Mouse (Mus musculus) heart, adult 8-10 months (tissue): ENCODE data around the gene Prss2. TPM values are rescaled to one million over a fixed set of nuclear protein-coding genes. Genes with fewer than 3 reads are reported as not detected.
"Not testable (repeated sequence)": the region's sequence is repeated elsewhere in the genome, so short reads cannot be mapped to it uniquely, and the experiment has no call there.

ENCODE experiments used
- DNase-seq: peaks from one replicate; pipeline ENCODE4 v3.0.0; 2022; ENCODE audit warnings: low spot score
- total RNA-seq, 4 experiments: library from RNA; stranded (reverse); gene quantifications; 2 replicates each; pipeline ENCODE4 v1.2.4; 2022

Prss2 gene
- total RNA-seq, 4 experiments from 2014 or later: not detected

DNA sequence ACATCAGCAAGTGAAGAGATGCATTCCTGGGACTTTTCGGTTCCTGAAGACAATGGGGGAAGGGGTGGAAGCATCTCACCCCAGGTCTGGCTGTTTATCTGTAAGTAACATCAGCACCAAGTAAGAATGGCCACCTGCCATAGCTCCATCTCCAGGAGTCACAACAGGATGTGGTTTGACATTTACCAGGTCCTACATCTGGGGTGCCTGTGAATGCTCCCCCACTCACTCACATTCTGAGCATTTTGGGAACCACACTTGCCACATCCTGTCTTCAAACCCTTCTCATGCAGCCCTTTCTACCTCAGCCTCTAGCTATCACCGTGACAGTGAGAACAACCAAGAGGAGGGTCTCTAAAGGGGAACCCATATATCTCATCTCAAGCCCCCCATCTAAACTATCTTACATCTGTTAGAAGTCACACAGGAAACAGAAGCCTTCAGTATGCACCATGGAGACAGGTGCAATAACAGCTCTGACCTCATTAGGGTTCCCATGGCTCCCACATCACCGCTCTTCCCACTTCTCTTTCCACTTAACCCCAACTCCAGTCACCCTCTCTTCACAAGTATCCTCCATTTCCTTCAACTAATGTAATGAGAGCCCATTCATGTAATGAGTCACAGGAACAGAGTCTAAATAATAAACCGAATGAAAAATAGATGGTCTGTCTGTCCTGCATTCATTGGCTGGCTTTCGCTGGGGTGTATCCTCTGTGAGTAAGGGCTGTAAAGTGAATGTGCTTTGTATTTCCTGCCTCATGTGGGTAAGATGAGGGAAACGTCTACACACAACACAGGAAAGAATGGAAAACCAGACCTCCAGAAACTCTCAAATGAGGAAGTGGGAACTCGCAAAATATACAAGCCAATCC lies 32.9 kb downstream of the Prss2 start:
- DNase-seq: no peak

DNA sequence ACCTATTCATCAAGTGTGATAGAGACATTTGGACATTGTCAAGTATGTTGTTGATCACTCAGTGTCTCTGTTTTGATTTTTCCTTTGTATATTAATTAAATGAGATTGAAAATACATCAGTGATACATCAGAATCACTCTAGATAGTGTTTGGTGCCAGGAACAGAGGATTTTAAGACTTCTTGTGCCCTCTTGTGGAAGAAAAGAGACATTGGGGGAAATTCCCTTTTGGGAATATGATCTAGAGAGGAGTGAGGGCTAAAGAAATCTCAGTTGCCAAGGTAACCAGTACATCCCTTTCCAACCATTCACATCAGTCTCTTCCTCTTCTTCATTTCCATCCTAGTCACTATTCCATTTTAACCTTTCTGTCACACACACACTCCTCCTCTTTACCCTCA lies 34.8 kb downstream of the Prss2 start:
- no peak for DNase-seq

DNA sequence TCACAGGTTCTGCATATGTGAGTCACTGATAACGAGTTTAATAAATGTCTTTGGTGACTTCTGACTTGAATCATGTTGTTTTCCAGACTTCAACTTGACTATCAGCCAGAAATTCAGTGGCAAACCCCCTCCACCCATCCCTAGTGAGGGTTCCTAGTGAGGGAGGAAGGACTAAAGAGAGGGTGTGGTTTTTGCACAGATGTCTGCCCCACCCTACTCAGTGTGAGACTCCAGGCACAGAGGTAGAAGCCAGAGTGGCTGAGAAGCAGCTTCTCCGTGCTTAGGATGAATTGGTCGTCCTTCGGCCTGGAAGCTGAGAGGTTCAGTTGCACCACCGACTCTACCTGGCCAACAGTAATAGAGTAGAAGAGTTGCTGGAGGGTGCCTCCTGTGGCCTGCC lies 35.9 kb downstream of the Prss2 start:
- no peak for DNase-seq

GRCm38 (mm10) chr6:41558271-41558670 lies 36.7 kb downstream of the Prss2 start:
- no peak for DNase-seq

DNA sequence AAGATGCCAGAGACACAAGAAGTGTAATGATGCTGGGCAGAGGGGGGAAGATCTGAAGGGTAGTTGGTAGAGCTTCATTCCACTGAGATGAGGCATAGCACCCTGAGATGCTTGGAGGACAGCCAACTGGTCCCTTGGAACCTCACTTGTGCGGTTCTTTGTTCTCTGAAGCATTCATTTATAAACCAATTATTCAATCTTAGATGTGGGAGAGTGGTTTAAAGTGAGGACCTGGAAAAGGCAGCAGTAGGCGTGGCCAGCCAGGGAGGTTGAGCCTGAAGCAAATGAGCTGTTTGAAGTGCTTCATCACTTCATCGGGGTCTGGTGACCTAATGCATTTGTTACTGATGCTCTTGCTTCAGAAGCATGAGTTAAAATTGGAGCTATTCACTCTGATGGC lies 37.7 kb downstream of the Prss2 start:
- DNase-seq: no peak

DNA sequence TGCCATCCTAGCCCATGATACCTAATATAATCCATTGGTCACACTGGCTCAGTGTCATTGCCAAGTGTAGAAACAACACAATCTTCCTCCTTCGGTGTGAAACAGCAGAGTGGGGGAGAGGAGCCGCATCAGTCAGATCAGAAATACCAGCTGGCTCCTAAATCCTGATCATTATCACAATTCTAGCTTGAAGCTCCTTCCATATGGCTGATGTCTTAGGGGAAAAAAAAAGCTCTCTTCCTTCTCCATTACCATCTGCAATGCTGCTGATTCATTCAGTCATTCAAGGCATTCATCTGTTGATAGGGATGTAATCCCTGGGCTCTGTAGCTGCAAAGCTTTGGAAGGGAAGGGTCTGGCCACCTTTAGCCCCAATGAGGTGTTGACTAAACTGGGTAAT lies 38.7 kb downstream of the Prss2 start:
- no peak for DNase-seq

DNA sequence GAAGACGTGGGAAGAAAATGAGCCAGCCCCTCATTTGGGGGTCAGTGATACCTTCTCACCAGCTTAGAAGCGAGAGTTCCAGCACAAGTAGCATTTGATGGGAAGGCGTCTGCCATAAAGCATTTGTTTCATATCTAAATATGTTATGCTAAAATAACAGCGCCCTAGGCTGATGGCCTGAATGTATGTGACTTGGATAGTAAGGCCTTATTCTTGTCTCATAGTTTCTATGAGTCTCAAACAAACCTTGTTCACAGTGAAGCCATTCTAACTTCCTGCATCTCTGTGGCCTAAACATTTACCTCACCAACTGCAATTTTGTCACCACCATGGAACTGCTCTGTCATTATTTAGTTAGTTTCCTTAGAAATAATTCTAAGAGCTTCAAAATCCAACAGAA lies 41.0 kb downstream of the Prss2 start:
- DNase-seq: no peak

- not testable (repeated sequence) for DNase-seq
These were observed 41.7 kb downstream of the Prss2 start for GRCm38 (mm10) chr6:41563104-41563951.

- DNase-seq: no peak
These were observed 43.7 kb downstream of the Prss2 start for GRCm38 (mm10) chr6:41565261-41565660.

DNA sequence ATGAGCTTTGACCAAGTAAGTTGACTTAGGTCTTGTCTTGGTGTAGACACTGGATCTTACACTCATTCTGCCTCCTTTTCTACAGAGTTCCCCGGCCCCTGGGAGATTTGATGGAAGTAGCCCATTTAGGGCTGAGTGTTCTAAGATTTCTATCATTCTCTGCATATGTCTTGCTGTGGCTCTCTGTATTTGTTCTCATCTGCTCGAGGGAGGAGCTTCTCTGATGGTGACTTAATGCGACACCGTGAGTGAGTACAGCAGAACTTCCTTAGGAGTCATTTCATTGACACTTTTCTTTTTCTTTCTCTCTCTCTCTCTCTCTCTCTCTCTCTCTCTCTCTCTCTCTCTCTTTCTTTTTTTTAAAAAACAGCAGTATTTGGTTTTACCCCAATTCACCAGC lies 45.4 kb downstream of the Prss2 start:
- DNase-seq: no peak

DNA sequence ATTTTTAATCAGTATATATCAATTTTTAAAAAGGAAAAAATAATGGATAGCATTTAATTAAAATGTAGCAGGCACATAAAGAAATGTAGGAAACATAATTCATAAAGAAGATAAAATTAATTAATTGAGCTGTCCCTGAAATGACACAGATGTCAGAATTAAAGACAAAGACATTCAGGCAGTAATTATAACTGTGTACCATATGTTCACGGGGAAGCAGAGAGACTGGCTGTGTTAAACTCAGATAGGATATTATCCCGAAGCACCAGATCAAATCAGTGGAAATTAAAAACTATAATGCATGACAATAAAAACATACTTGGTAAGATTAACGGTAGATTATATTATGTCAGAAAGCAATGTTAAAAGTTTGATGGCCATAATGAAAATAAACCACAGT lies 47.5 kb downstream of the Prss2 start:
- DNase-seq: no peak

Other genes with a start within 250 kb of the Prss2 start
- not detected for gene Try4, start 219.5 kb upstream of the Prss2 start, total RNA-seq
- not detected for gene Try5, start 204.9 kb upstream of the Prss2 start, total RNA-seq
- gene Try10, start 167.7 kb upstream of the Prss2 start, total RNA-seq: not detected
- gene Prss3, start 144.1 kb upstream of the Prss2 start, total RNA-seq: not detected
- not detected for gene Gm5771, start 129.4 kb upstream of the Prss2 start, total RNA-seq
- not detected for gene Gm10334, start 75.6 kb upstream of the Prss2 start, total RNA-seq
- not detected for gene Prss1, start 62.9 kb upstream of the Prss2 start, total RNA-seq
- gene Ephb6, start 83.7 kb downstream of the Prss2 start, total RNA-seq: 1 to 10 TPM in 2 of 4 experiments, under 1 TPM in 2; 0.41 to 1.7 (median 1.1) TPM
- not detected for gene Trpv6, start 114.6 kb downstream of the Prss2 start, total RNA-seq
- not detected for gene Trpv5, start 159.0 kb downstream of the Prss2 start, total RNA-seq
- gene Llcfc1, start 162.6 kb downstream of the Prss2 start, total RNA-seq: not detected
- under 1 TPM in 1 of 4 experiments, not detected in 3; 0.11 TPM for gene Kel, start 182.6 kb downstream of the Prss2 start, total RNA-seq